Mouse (Mus musculus): Measurements from ENCODE around the gene Ddx19a. TPM values are rescaled to one million over a fixed set of nuclear protein-coding genes. Genes with fewer than 3 reads are reported as not detected.
A peak's percentile ranks its signal among the peaks of the same experiment; 100 is the strongest.

Gene Ddx19a
- polyA plus RNA-seq (2012; rRNA removed) = 21.6 and 24.3 TPM in 2 replicates

GRCm38 (mm10) chr8:110997547-110998531, at the start of gene Ddx19a:
Gene Ddx19a, minus strand, starts transcription at chr8:110997800.
- DNase-seq = peak; percentile 93
- 3% methylated on average over 58 of the region's 58 CpGs for WGBS
- H3K27ac ChIP-seq (ENCODE audit: insufficient read depth, low read depth, low read length) = peak within 1 kb of the TSS; percentile 62
- peak within 1 kb of the TSS; percentile 97 for H3K4me3 ChIP-seq (ENCODE audit: insufficient read depth, low read depth, low read length)
- peaks cover 4% of the 10 kb centered on the region; the same call in 1 of the 2 replicates for H3K4me1 ChIP-seq (ENCODE audit: control insufficient read depth, insufficient read depth, low read length)
- no peaks in the 10 kb centered on the region for H3K27me3 ChIP-seq (replicated peaks; ENCODE audit: control insufficient read depth, insufficient read depth, low read length)
- H3K36me3 ChIP-seq (ENCODE audit: control insufficient read depth, insufficient read depth, low read length) = no peaks in the 10 kb centered on the region
- TF ChIP-seq CTCF (conservative IDR thresholded peaks at IDR 0.05; ENCODE audit: insufficient read depth, insufficient read length, low read depth, low read length) (no peak), POLR2A (IDR thresholded peaks at IDR 0.05; ENCODE audit: low read depth, low read length) (peak; percentile 57)

DNA sequence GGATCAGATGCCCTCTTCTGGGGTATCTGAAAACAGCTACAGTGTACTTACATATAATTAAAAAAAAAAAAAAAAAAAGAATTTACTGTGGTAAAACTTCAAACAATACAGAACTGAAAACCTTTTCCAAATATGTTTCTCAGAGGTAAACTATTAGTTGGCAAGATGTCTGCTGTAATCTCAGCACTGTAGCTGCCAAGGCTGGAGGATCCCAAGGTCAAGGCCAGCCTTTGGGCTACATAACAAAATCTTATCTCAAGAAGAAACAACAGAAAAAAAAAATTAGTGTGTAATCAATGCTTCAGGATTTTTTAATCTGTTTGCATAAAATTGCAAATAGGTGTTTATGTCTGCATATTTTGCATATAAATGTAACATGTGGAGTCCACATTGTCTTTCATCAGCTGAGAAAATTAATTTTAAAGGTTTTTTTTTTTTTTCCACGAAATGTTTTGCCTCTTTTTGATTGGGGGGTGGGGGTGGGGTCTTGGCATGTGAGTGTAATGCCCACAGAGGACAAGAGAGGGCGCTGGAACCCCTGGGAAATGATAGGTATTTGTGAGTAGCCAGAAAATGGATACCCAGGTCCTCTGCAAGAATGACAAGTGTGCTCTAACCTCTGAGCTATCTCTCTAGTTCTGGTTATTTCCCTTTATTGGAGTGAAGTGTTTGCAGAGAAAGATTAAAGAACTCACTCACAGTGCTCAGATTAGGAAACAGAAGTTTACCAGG, 46.6 kb upstream of the Ddx19a start:
- DNase-seq = no peak
- Histone ChIP-seq H3K4me1 (ENCODE audit: control insufficient read depth, insufficient read depth, low read length) (no peaks in the 10 kb centered on the region), H3K27ac (ENCODE audit: insufficient read depth, low read depth, low read length) (no peak overlapping the region), H3K4me3 (ENCODE audit: insufficient read depth, low read depth, low read length) (no peak overlapping the region), H3K27me3 (replicated peaks; ENCODE audit: control insufficient read depth, insufficient read depth, low read length) (no peaks in the 10 kb centered on the region), H3K36me3 (ENCODE audit: control insufficient read depth, insufficient read depth, low read length) (peaks cover 6% of the 10 kb centered on the region)
- WGBS = 36% methylated on average over 2 of the region's 2 CpGs
- TF ChIP-seq POLR2A (IDR thresholded peaks at IDR 0.05; ENCODE audit: low read depth, low read length) = no peak
- peak; percentile 40; the same call in 1 of the 2 replicates for TF ChIP-seq CTCF (conservative IDR thresholded peaks at IDR 0.05; ENCODE audit: insufficient read depth, insufficient read length, low read depth, low read length)

- WGBS = 94% methylated on average over 19 of the region's 19 CpGs
- H3K36me3 ChIP-seq (ENCODE audit: control insufficient read depth, insufficient read depth, low read length) = peaks cover 4% of the 10 kb centered on the region
- no peak overlapping the region for H3K4me3 ChIP-seq (ENCODE audit: insufficient read depth, low read depth, low read length)
- H3K4me1 ChIP-seq (ENCODE audit: control insufficient read depth, insufficient read depth, low read length) = no peaks in the 10 kb centered on the region
- no peak overlapping the region for H3K27ac ChIP-seq (ENCODE audit: insufficient read depth, low read depth, low read length)
- H3K27me3 ChIP-seq (replicated peaks; ENCODE audit: control insufficient read depth, insufficient read depth, low read length) = no peaks in the 10 kb centered on the region
- TF ChIP-seq CTCF (conservative IDR thresholded peaks at IDR 0.05; ENCODE audit: insufficient read depth, insufficient read length, low read depth, low read length) = no peak
- no peak for TF ChIP-seq POLR2A (IDR thresholded peaks at IDR 0.05; ENCODE audit: low read depth, low read length)
- no peak for DNase-seq
Measured at GRCm38 (mm10) chr8:111042546-111042945, 44.9 kb upstream of the Ddx19a start.

GRCm38 (mm10) chr8:111036591-111036990, 39.0 kb upstream of the Ddx19a start:
- no peaks in the 10 kb centered on the region for H3K36me3 ChIP-seq (ENCODE audit: control insufficient read depth, insufficient read depth, low read length)
- no peak overlapping the region for H3K27ac ChIP-seq (ENCODE audit: insufficient read depth, low read depth, low read length)
- 83% methylated on average over 15 of the region's 15 CpGs for WGBS

DNA sequence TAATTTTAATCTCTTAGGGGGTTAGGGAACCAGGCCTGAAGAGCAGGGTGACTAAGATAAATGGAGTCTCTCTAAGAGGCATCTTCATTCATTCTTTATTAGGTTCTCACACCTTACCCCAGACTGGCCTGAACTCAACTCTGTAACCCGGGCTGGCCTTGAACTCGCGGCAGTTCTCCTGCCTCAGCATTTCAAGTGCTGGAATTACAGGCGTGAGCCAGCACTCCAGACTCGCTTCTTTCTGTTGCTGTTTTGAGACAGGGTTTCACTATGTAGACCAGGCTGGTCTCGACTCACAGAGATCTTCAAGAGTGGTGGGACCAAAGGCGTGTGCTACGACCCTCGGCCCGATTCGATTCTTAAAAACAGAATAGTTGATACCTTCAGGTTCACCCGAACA, 36.7 kb upstream of the Ddx19a start:
- WGBS = 14% methylated on average over 12 of the region's 12 CpGs
- DNase-seq = no peak
- peak overlapping the region; percentile 73 for H3K4me3 ChIP-seq (ENCODE audit: insufficient read depth, low read depth, low read length)
- TF ChIP-seq CTCF (conservative IDR thresholded peaks at IDR 0.05; ENCODE audit: insufficient read depth, insufficient read length, low read depth, low read length) (no peak), POLR2A (IDR thresholded peaks at IDR 0.05; ENCODE audit: low read depth, low read length) (no peak)
- H3K4me1 ChIP-seq (ENCODE audit: control insufficient read depth, insufficient read depth, low read length) = peaks cover 3% of the 10 kb centered on the region; the same call in 1 of the 2 replicates
- no peaks in the 10 kb centered on the region for H3K36me3 ChIP-seq (ENCODE audit: control insufficient read depth, insufficient read depth, low read length)
- H3K27ac ChIP-seq (ENCODE audit: insufficient read depth, low read depth, low read length) = peak overlapping the region; percentile 81; the same call in 1 of the 2 replicates
- H3K27me3 ChIP-seq (replicated peaks; ENCODE audit: control insufficient read depth, insufficient read depth, low read length) = no peaks in the 10 kb centered on the region

More at GRCm38 (mm10) chr8:111036591-111036990, 39.0 kb upstream of the Ddx19a start:
- Histone ChIP-seq H3K27me3 (replicated peaks; ENCODE audit: control insufficient read depth, insufficient read depth, low read length) (no peaks in the 10 kb centered on the region), H3K4me3 (ENCODE audit: insufficient read depth, low read depth, low read length) (no peak overlapping the region), H3K4me1 (ENCODE audit: control insufficient read depth, insufficient read depth, low read length) (peaks cover 3% of the 10 kb centered on the region; the same call in 1 of the 2 replicates)
- TF ChIP-seq POLR2A (IDR thresholded peaks at IDR 0.05; ENCODE audit: low read depth, low read length) (no peak), CTCF (conservative IDR thresholded peaks at IDR 0.05; ENCODE audit: insufficient read depth, insufficient read length, low read depth, low read length) (no peak)
- DNase-seq = no peak

- H3K4me3 ChIP-seq (ENCODE audit: insufficient read depth, low read depth, low read length) = peak overlapping the region; percentile 73
- no peaks in the 10 kb centered on the region for H3K27me3 ChIP-seq (replicated peaks; ENCODE audit: control insufficient read depth, insufficient read depth, low read length)
- no peaks in the 10 kb centered on the region for H3K36me3 ChIP-seq (ENCODE audit: control insufficient read depth, insufficient read depth, low read length)
- H3K27ac ChIP-seq (ENCODE audit: insufficient read depth, low read depth, low read length) = peak overlapping the region; percentile 81
- TF ChIP-seq POLR2A (IDR thresholded peaks at IDR 0.05; ENCODE audit: low read depth, low read length) = no peak
- 8% methylated on average over 37 of the region's 37 CpGs for WGBS
- peaks cover 3% of the 10 kb centered on the region; the same call in 1 of the 2 replicates for H3K4me1 ChIP-seq (ENCODE audit: control insufficient read depth, insufficient read depth, low read length)
- DNase-seq = peak; percentile 100
Measured at GRCm38 (mm10) chr8:111033482-111034215, 36.0 kb upstream of the Ddx19a start.
